ENCODE assay signal across 9 mouse cellular contexts in genomic region chr15:89377938-89378828, GRCm38 (mm10). TPM values are rescaled to one million over a fixed set of nuclear protein-coding genes. Genes with fewer than 3 reads are reported as not detected.
DNase-seq lines count a peak whose midpoint lies in the region; ATAC-seq and TF ChIP-seq lines count a peak whose summit lies in the region.
"Had no signal": no experiment of that assay in that cellular context is flagged by ENCODE, and none has a peak within 500 bp of the region (broad histone marks: within the 10 kb centered on the region; RNA-seq: fewer than 3 reads in every experiment).

No protein-coding gene starts in this region.

- H3K9ac ChIP-seq in hindbrain, embryonic 12.5 days, result peak overlapping the region; percentile 50; the same call in 1 of the 2 replicates
- H3K9ac ChIP-seq in midbrain, embryonic 12.5 days (replicated peaks), result peak overlapping the region; percentile 52; the same call in 1 of the 2 replicates

- peak overlapping the region; percentile 44 for H3K4me3 ChIP-seq in kidney, adult 2 months (ENCODE audit: insufficient read depth, low read depth, low read length)
- H3K4me3 ChIP-seq in hindbrain, embryonic 12.5 days, result peak overlapping the region; percentile 35
- peak overlapping the region; percentile 39 for H3K4me3 ChIP-seq in midbrain, embryonic 12.5 days

- no peaks in the 10 kb centered on the region for H3K36me3 ChIP-seq in kidney, adult 2 months (ENCODE audit: control insufficient read depth, insufficient read depth, low read length)
- no peaks in the 10 kb centered on the region for H3K36me3 ChIP-seq in hindbrain, embryonic 12.5 days
- H3K36me3 ChIP-seq in midbrain, embryonic 12.5 days, result no peaks in the 10 kb centered on the region

- TF ChIP-seq POLR2A in kidney, adult 2 months (IDR thresholded peaks at IDR 0.05; ENCODE audit: low read depth, low read length), result no peak

- peak; percentile 11 for DNase-seq in kidney, adult 2 months
- DNase-seq in kidney, postnatal 10 days, result no peak
- no peak for DNase-seq in gastrocnemius, postnatal 14 days
- DNase-seq in urinary bladder, postnatal 4 days (ENCODE audit: low spot score in 2 of 2), result no peak
- DNase-seq in spleen, postnatal 14 days (ENCODE audit: low spot score in 2 of 2), result no peak

- peak overlapping the region; percentile 64 for H3K4me2 ChIP-seq in hindbrain, embryonic 12.5 days (replicated peaks)
- peak overlapping the region; percentile 63 for H3K4me2 ChIP-seq in midbrain, embryonic 12.5 days (replicated peaks)

- intact Hi-C loops in gastrocnemius, postnatal 14 days (cut with DNase I; ENCODE audit: low total_unique reads), result no loop called here

- no peaks in the 10 kb centered on the region for H3K9me3 ChIP-seq in hindbrain, embryonic 12.5 days (replicated peaks)
- no peaks in the 10 kb centered on the region for H3K9me3 ChIP-seq in midbrain, embryonic 12.5 days

- 0 out of 2 replicates have a peak, but pooled peaks have one; percentile 1 for ATAC-seq in common myeloid progenitor, adult 5-6 weeks (replicated peaks; ENCODE audit: low read depth, poor library complexity, severe bottlenecking)
- ATAC-seq in hindbrain, embryonic 12.5 days (ENCODE audit: low FRiP score), result no peak
- ATAC-seq in midbrain, embryonic 12.5 days (ENCODE audit: low FRiP score, low read depth), result no peak

- no peak for TF ChIP-seq CTCF in kidney, adult 2 months (conservative IDR thresholded peaks at IDR 0.05; ENCODE audit: insufficient read depth, insufficient read length, low read depth, low read length)

- 22% methylated on average over 46 of the region's 46 CpGs for WGBS in kidney, adult 2 months
- 12% methylated on average over 46 of the region's 46 CpGs for WGBS in hindbrain, embryonic 12.5 days
- 12% methylated on average over 46 of the region's 46 CpGs for WGBS in midbrain, embryonic 12.5 days

- peaks cover 4% of the 10 kb centered on the region; the same call in 1 of the 2 replicates for H3K4me1 ChIP-seq in kidney, adult 2 months (ENCODE audit: control insufficient read depth, insufficient read depth, low read length)
- H3K4me1 ChIP-seq in hindbrain, embryonic 12.5 days, result peaks cover 24% of the 10 kb centered on the region
- H3K4me1 ChIP-seq in midbrain, embryonic 12.5 days, result peaks cover 22% of the 10 kb centered on the region

- no peak overlapping the region for H3K27ac ChIP-seq in kidney, adult 2 months (ENCODE audit: insufficient read depth, low read depth, low read length)
- H3K27ac ChIP-seq in hindbrain, embryonic 12.5 days, result no peak overlapping the region
- no peak overlapping the region for H3K27ac ChIP-seq in midbrain, embryonic 12.5 days (replicated peaks)

- H3K27me3 ChIP-seq in kidney, adult 2 months (replicated peaks; ENCODE audit: control insufficient read depth, insufficient read depth, low read length), result no peaks in the 10 kb centered on the region
- H3K27me3 ChIP-seq in hindbrain, embryonic 12.5 days, result peaks cover 62% of the 10 kb centered on the region
- peaks cover 58% of the 10 kb centered on the region for H3K27me3 ChIP-seq in midbrain, embryonic 12.5 days

RNA-seq across cellular contexts. Expression of gene Odf3b, which starts 0.9 kb away (rescaled TPM):
- 1.6 and 2.2 TPM in 2 replicates for polyA plus RNA-seq in kidney, adult 2 months (2012; rRNA removed)
- 2.9 and 3.0 TPM in 2 replicates for total RNA-seq in common myeloid progenitor, adult 5-6 weeks (2017)
- 2.6 and 3.2 TPM in 2 replicates for polyA plus RNA-seq in hindbrain, embryonic 12.5 days (2016; fragmentation: Nextera tagmentation; extraction: Ambion mirVana)
- polyA plus RNA-seq in midbrain, embryonic 12.5 days (2016; fragmentation: Nextera tagmentation; extraction: Ambion mirVana), result 0.51 and 1.2 TPM in 2 replicates
- total RNA-seq in gastrocnemius, postnatal 14 days (2021), result 1 to 10 TPM in 1 of 2 experiments, under 1 TPM in 1; 0.44 to 1.0 TPM
- total RNA-seq: neutrophil, adult 5-6 weeks had no signal

RNA-seq across cellular contexts. Expression of gene Tymp, which starts 1.3 kb away (rescaled TPM):
- 1.8 and 3.1 TPM in 2 replicates for polyA plus RNA-seq in kidney, adult 2 months (2012; rRNA removed)
- total RNA-seq in common myeloid progenitor, adult 5-6 weeks (2017), result 0.68 and 0.78 TPM in 2 replicates
- 1.4 and 1.6 TPM in 2 replicates for polyA plus RNA-seq in hindbrain, embryonic 12.5 days (2016; fragmentation: Nextera tagmentation; extraction: Ambion mirVana)
- polyA plus RNA-seq in midbrain, embryonic 12.5 days (2016; fragmentation: Nextera tagmentation; extraction: Ambion mirVana), result 1.4 and 1.9 TPM in 2 replicates
- total RNA-seq in gastrocnemius, postnatal 14 days (2021), result under 1 TPM; 0.25 to 0.64 TPM

RNA-seq across cellular contexts. Expression of gene Sco2, which starts 4.5 kb away (rescaled TPM):
- 59.5 and 65.3 TPM in 2 replicates for polyA plus RNA-seq in kidney, adult 2 months (2012; rRNA removed)
- total RNA-seq in common myeloid progenitor, adult 5-6 weeks (2017), result 21.8 and 23.0 TPM in 2 replicates
- polyA plus RNA-seq in hindbrain, embryonic 12.5 days (2016; fragmentation: Nextera tagmentation; extraction: Ambion mirVana), result 4.9 and 6.5 TPM in 2 replicates
- polyA plus RNA-seq in midbrain, embryonic 12.5 days (2016; fragmentation: Nextera tagmentation; extraction: Ambion mirVana), result 5.8 TPM in 2 replicates
- total RNA-seq in gastrocnemius, postnatal 14 days (2021), result 10 to 100 TPM; 15.2 to 15.3 TPM

RNA-seq across cellular contexts. Expression of gene Klhdc7b, which starts 6.5 kb away (rescaled TPM):
- polyA plus RNA-seq in kidney, adult 2 months (2012; rRNA removed), result not detected in 2 replicates
- not detected in 2 replicates for total RNA-seq in common myeloid progenitor, adult 5-6 weeks (2017)
- polyA plus RNA-seq in hindbrain, embryonic 12.5 days (2016; fragmentation: Nextera tagmentation; extraction: Ambion mirVana), result not detected in 2 replicates
- polyA plus RNA-seq in midbrain, embryonic 12.5 days (2016; fragmentation: Nextera tagmentation; extraction: Ambion mirVana), result not detected in 2 replicates
- not detected for total RNA-seq in gastrocnemius, postnatal 14 days (2021)
- total RNA-seq: neutrophil, adult 5-6 weeks had no signal

RNA-seq across cellular contexts. Expression of gene Ncaph2, which starts 22.7 kb away (rescaled TPM):
- polyA plus RNA-seq in kidney, adult 2 months (2012; rRNA removed), result 111 and 124 TPM in 2 replicates
- total RNA-seq in common myeloid progenitor, adult 5-6 weeks (2017), result 81.4 and 106 TPM in 2 replicates
- 140 and 151 TPM in 2 replicates for polyA plus RNA-seq in hindbrain, embryonic 12.5 days (2016; fragmentation: Nextera tagmentation; extraction: Ambion mirVana)
- polyA plus RNA-seq in midbrain, embryonic 12.5 days (2016; fragmentation: Nextera tagmentation; extraction: Ambion mirVana), result 164 and 170 TPM in 2 replicates
- 10 to 100 TPM; 39.0 to 40.8 TPM for total RNA-seq in gastrocnemius, postnatal 14 days (2021)
